Mouse (Mus musculus) gastrocnemius, postnatal 10 days (tissue): ENCODE results near the gene Slc39a11. TPM values are rescaled to one million over a fixed set of nuclear protein-coding genes. Genes with fewer than 3 reads are reported as not detected.

Source experiments
- total RNA-seq, 2 experiments: library from RNA; stranded (reverse); gene quantifications; 2 replicates each; pipeline ENCODE4 v1.2.3; 2021

Gene Slc39a11
- total RNA-seq, 2 experiments from 2014 or later, result 4.9 to 7.2 TPM

Other genes with a start within 250 kb of the Slc39a11 start
- gene Sstr2, start 30.7 kb downstream of the Slc39a11 start, total RNA-seq, result 1 to 10 TPM in 1 of 2 experiments, under 1 TPM in 1; 0.12 to 1.3 TPM
- gene Cog1, start 910 bp downstream of the Slc39a11 start, total RNA-seq, result 10 to 100 TPM; 20.1 to 25.0 TPM
- gene Fam104a, start 34.1 kb upstream of the Slc39a11 start, total RNA-seq, result 10 to 100 TPM; 34.8 to 37.9 TPM
- gene D11Wsu47e, start 34.3 kb upstream of the Slc39a11 start, total RNA-seq, result 10 to 100 TPM in 1 of 2 experiments, 1 to 10 TPM in 1; 7.3 to 10.9 TPM
- not detected for gene Cpsf4l, start 59.9 kb upstream of the Slc39a11 start, total RNA-seq
- gene Cdc42ep4, start 101.8 kb upstream of the Slc39a11 start, total RNA-seq, result 10 to 100 TPM; 19.1 to 22.0 TPM